Mouse (Mus musculus) skeletal muscle tissue, postnatal 0 days (tissue): ENCODE results near the gene Olfr120. TPM values are rescaled to one million over a fixed set of nuclear protein-coding genes. Genes with fewer than 3 reads are reported as not detected.

ENCODE experiments used
- polyA plus RNA-seq: library from polyadenylated mRNA; unstranded; fragments of >200 nt; fragmentation: Nextera tagmentation; extraction: Ambion mirVana; gene quantifications from 2 replicates; pipeline ENCODE4 v1.2.1, GENCODE M21; 2015

Gene Olfr120
- polyA plus RNA-seq: not detected in 2 replicates

GRCm38 (mm10) chr17:37721508-37721907, at the start of gene Olfr120:
TSS of gene Olfr120 (plus strand) at chr17:37721808.

DNA sequence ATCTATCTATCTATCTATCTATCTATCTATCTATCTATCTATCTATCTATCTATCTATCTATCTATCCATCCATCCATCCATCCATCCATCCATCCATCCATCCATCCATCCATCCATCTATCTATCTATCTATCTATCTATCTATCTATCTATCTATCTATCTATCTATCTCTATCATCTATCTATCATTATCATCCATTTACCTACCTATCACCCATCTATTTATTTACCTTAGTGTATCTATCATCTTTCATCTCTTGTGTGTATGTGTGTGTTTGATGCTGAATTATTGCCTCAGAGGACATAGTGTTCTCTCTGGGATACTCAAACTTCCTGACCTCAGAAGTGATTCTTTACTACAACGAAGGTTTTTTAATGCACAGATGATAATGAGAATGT, 25.3 kb upstream of the Olfr120 start, which contains the start of gene Olfr119:
Gene Olfr119 (plus strand): TSS at position 301 of the 400 bp plus-strand sequence.

DNA sequence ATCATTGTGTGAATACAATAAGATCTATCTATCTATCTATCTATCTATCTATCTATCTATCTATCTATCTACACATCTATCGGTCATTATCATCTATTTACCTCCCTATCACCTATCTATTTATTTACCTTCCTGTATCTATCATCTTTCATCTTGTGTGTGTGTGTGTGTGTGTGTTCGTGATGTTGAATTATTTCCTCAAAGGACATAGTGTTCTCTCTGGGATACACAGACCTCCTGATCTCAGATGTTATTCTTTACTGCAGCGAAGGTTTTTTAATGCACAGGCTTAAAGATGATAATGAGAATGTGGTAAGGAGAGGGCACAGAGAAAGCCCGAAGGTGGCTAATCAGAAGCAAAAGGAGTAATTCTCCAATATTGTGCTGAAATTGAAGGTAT, 46.7 kb downstream of the Olfr120 start, which contains the start of gene Olfr122:
Gene Olfr122 (plus strand): TSS at position 301 of the 400 bp plus-strand sequence.

Other genes with a start within 250 kb of the Olfr120 start
- not detected in 2 replicates for gene H2-M2, start 238.3 kb upstream of the Olfr120 start, polyA plus RNA-seq
- not detected in 2 replicates for gene Olfr110, start 229.3 kb upstream of the Olfr120 start, polyA plus RNA-seq
- not detected in 2 replicates for gene Olfr111, start 213.8 kb upstream of the Olfr120 start, polyA plus RNA-seq
- gene Olfr112, start 152.4 kb upstream of the Olfr120 start, polyA plus RNA-seq: not detected in 2 replicates
- gene Olfr113, start 144.1 kb upstream of the Olfr120 start, polyA plus RNA-seq: not detected in 2 replicates
- not detected in 2 replicates for gene Olfr114, start 129.1 kb upstream of the Olfr120 start, polyA plus RNA-seq
- gene Olfr115, start 94.7 kb upstream of the Olfr120 start, polyA plus RNA-seq: not detected in 2 replicates
- gene Olfr116, start 94.6 kb upstream of the Olfr120 start, polyA plus RNA-seq: not detected in 2 replicates
- not detected in 2 replicates for gene Olfr117, start 58.0 kb upstream of the Olfr120 start, polyA plus RNA-seq
- not detected in 2 replicates for gene Olfr118, start 54.8 kb upstream of the Olfr120 start, polyA plus RNA-seq
- gene Olfr119, start 25.2 kb upstream of the Olfr120 start, polyA plus RNA-seq: not detected in 2 replicates
- gene Olfr121, start 27.0 kb downstream of the Olfr120 start, polyA plus RNA-seq: not detected in 2 replicates
- not detected in 2 replicates for gene Olfr122, start 46.8 kb downstream of the Olfr120 start, polyA plus RNA-seq
- gene Olfr123, start 71.7 kb downstream of the Olfr120 start, polyA plus RNA-seq: not detected in 2 replicates
- not detected in 2 replicates for gene Olfr124, start 78.1 kb downstream of the Olfr120 start, polyA plus RNA-seq
- not detected in 2 replicates for gene Olfr125, start 111.1 kb downstream of the Olfr120 start, polyA plus RNA-seq
- gene Olfr126, start 125.7 kb downstream of the Olfr120 start, polyA plus RNA-seq: not detected in 2 replicates
- not detected in 2 replicates for gene Olfr127, start 178.6 kb downstream of the Olfr120 start, polyA plus RNA-seq
- gene Olfr128, start 198.7 kb downstream of the Olfr120 start, polyA plus RNA-seq: not detected in 2 replicates
- gene Olfr761, start 231.3 kb downstream of the Olfr120 start, polyA plus RNA-seq: not detected in 2 replicates